Mouse (Mus musculus): ENCODE data around the gene Btrc. TPM values are rescaled to one million over a fixed set of nuclear protein-coding genes. Genes with fewer than 3 reads are reported as not detected.
"Not testable (repeated sequence)": the region's sequence is repeated elsewhere in the genome, so short reads cannot be mapped to it uniquely, and the experiment has no call there.

Btrc gene
- total RNA-seq, 2 experiments from 2014 or later = 42.4 to 46.6 TPM

- DNase-seq (ENCODE audit: low spot score in 2 of 2) = no peak
Measured at GRCm38 (mm10) chr19:45422276-45422675, 58.7 kb downstream of the Btrc start.

- DNase-seq (ENCODE audit: low spot score in 2 of 2) = no peak
Measured at GRCm38 (mm10) chr19:45428146-45428545, 64.6 kb downstream of the Btrc start.

- DNase-seq (ENCODE audit: low spot score in 2 of 2) = no peak
Measured at GRCm38 (mm10) chr19:45430971-45431633, 67.6 kb downstream of the Btrc start.

- DNase-seq (ENCODE audit: low spot score in 2 of 2) = no peak
Measured at GRCm38 (mm10) chr19:45432351-45432750, 68.8 kb downstream of the Btrc start.

- DNase-seq (ENCODE audit: low spot score in 2 of 2) = not testable (repeated sequence)
Measured at GRCm38 (mm10) chr19:45436019-45436418, 72.5 kb downstream of the Btrc start.

- DNase-seq (ENCODE audit: low spot score in 2 of 2) = no peak
Measured at GRCm38 (mm10) chr19:45437175-45437574, 73.6 kb downstream of the Btrc start.

- DNase-seq (ENCODE audit: low spot score in 2 of 2) = no peak
Measured at GRCm38 (mm10) chr19:45438191-45438590, 74.7 kb downstream of the Btrc start.

- no peak for DNase-seq (ENCODE audit: low spot score in 2 of 2)
Measured at GRCm38 (mm10) chr19:45438928-45439846, 75.7 kb downstream of the Btrc start.

GRCm38 (mm10) chr19:45440554-45441175, 77.1 kb downstream of the Btrc start:
- no peak for DNase-seq (ENCODE audit: low spot score in 2 of 2)

- DNase-seq (ENCODE audit: low spot score in 2 of 2) = no peak
Measured at GRCm38 (mm10) chr19:45441717-45442116, 78.2 kb downstream of the Btrc start.

- DNase-seq (ENCODE audit: low spot score in 2 of 2) = no peak
Measured at GRCm38 (mm10) chr19:45445253-45445933, 81.9 kb downstream of the Btrc start.

- DNase-seq (ENCODE audit: low spot score in 2 of 2) = no peak
Measured at GRCm38 (mm10) chr19:45446631-45447030, 83.1 kb downstream of the Btrc start.

GRCm38 (mm10) chr19:45447222-45447621, 83.7 kb downstream of the Btrc start:
- DNase-seq (ENCODE audit: low spot score in 2 of 2) = no peak

- no peak for DNase-seq (ENCODE audit: low spot score in 2 of 2)
Measured at GRCm38 (mm10) chr19:45447886-45448285, 84.4 kb downstream of the Btrc start.

GRCm38 (mm10) chr19:45454391-45454790, 90.9 kb downstream of the Btrc start:
- no peak for DNase-seq (ENCODE audit: low spot score in 2 of 2)

GRCm38 (mm10) chr19:45456896-45457295, 93.4 kb downstream of the Btrc start:
- DNase-seq (ENCODE audit: low spot score in 2 of 2) = no peak

GRCm38 (mm10) chr19:45458702-45459101, 95.2 kb downstream of the Btrc start:
- DNase-seq (ENCODE audit: low spot score in 2 of 2) = no peak

GRCm38 (mm10) chr19:45459931-45460665, 96.6 kb downstream of the Btrc start:
- no peak for DNase-seq (ENCODE audit: low spot score in 2 of 2)

- DNase-seq (ENCODE audit: low spot score in 2 of 2) = no peak
Measured at GRCm38 (mm10) chr19:45460749-45461736, 97.5 kb downstream of the Btrc start.
